ENCODE assay signal across 8 mouse cellular contexts in the genomic region with DNA sequence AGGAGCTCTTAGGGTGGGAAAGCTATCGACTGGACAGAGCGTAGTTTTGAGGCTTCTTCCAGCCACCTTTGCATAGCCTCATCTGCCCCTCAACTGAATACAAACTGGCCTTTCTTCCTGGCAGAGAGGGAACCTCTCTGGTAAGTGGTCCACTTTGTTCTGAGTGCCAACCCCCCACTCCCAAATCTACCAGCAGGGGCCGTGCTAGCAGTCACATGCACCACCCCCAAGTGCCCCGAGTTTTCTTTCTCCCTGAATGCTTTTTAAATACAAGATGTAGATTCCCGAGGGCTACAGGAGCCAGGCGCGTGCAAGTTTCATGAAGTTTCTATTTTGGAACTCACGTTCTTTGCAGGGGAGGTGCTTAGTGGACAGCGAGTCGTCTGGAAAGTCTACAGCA. TPM values are rescaled to one million over a fixed set of nuclear protein-coding genes. Genes with fewer than 3 reads are reported as not detected.
DNase-seq lines count a peak whose midpoint lies in the region; ATAC-seq and TF ChIP-seq lines count a peak whose summit lies in the region.

No protein-coding gene starts in this region.

- H3K9ac ChIP-seq in limb, embryonic 14.5 days (ENCODE audit: low read depth, low read length, severe bottlenecking), result 0 out of 2 replicates have a peak overlapping the region, but pooled peaks have one; percentile 8

- no peaks in the 10 kb centered on the region for H3K9me3 ChIP-seq in limb, embryonic 14.5 days (ENCODE audit: control insufficient read depth, low read length)

- H3K27me3 ChIP-seq in limb, embryonic 14.5 days (ENCODE audit: control insufficient read depth, insufficient read depth, low read length), result peaks cover 4% of the 10 kb centered on the region; the same call in 1 of the 2 replicates

- WGBS in limb, embryonic 14.5 days, result 11% methylated on average over 10 of the region's 10 CpGs

- H3K27ac ChIP-seq in limb, embryonic 14.5 days (replicated peaks; ENCODE audit: low read depth, low read length), result no peak overlapping the region

- peak overlapping the region; percentile 32; the same call in 1 of the 2 replicates for H3K4me2 ChIP-seq in limb, embryonic 14.5 days (replicated peaks; ENCODE audit: low read depth, low read length, severe bottlenecking)

- no peak for DNase-seq in frontal cortex, postnatal 10 days (ENCODE audit: low spot score in 2 of 2)
- DNase-seq in lung, postnatal 10 days, result peak; percentile 6
- DNase-seq in lung, postnatal 4 days, result no peak
- DNase-seq in limb, embryonic 14.5 days (ENCODE audit: low spot score), result no peak
- DNase-seq in adrenal gland, adult 8-10 months, result no peak
- DNase-seq in kidney, postnatal 25 days, result no peak
- DNase-seq in adrenal gland, postnatal 4 days (ENCODE audit: low spot score in 2 of 2), result no peak

- no peaks in the 10 kb centered on the region for H3K4me1 ChIP-seq in limb, embryonic 14.5 days (ENCODE audit: control insufficient read depth, insufficient read depth, low read length)

- 0 out of 2 replicates have a peak, but pooled peaks have one; percentile 7 for ATAC-seq in frontal cortex, adult (ENCODE audit: low TSS enrichment)
- no peak for ATAC-seq in limb, embryonic 14.5 days (ENCODE audit: low FRiP score, low read depth)

- no peaks in the 10 kb centered on the region for H3K36me3 ChIP-seq in limb, embryonic 14.5 days (ENCODE audit: control insufficient read depth, insufficient read depth, low read length)

- no peak overlapping the region for H3K4me3 ChIP-seq in limb, embryonic 14.5 days (replicated peaks; ENCODE audit: low read length)

- no peak for TF ChIP-seq POLR2A in limb, embryonic 14.5 days (IDR thresholded peaks at IDR 0.05; ENCODE audit: borderline replicate concordance, extremely low read depth, insufficient read depth, insufficient read length)

RNA-seq across cellular contexts. Expression of gene Rcn1, which starts 33.8 kb away (rescaled TPM):
- polyA plus RNA-seq in limb, embryonic 14.5 days (2012; rRNA removed), result 144 and 185 TPM in 2 replicates
- 259 and 260 TPM in 2 replicates for polyA plus RNA-seq in limb, embryonic 14.5 days (2014; fragmentation: Nextera tagmentation; extraction: Ambion mirVana)
- total RNA-seq in adrenal gland, adult 8-10 months (2022), result 100 to 1,000 TPM in 2 of 4 experiments, 10 to 100 TPM in 2; 34.8 to 283 (median 132) TPM
- 10 to 100 TPM; 89.0 to 99.2 TPM for total RNA-seq in adrenal gland, postnatal 4 days (2021)
